Mouse (Mus musculus) lung, embryonic 14.5 days (tissue): Measurements from ENCODE around the gene Med13l. TPM values are rescaled to one million over a fixed set of nuclear protein-coding genes. Genes with fewer than 3 reads are reported as not detected.

ENCODE experiments used
- ATAC-seq: fragments of 200-750 bp; cut with Nextera tagmentation; 2 replicates; pipeline ENCODE4 v1.8.0; 2017; ENCODE audit warnings: mild to moderate bottlenecking, moderate TSS enrichment, moderate library complexity; ENCODE audit not compliant: insufficient read depth
- DNase-seq: peaks from one replicate; pipeline ENCODE4 v3.0.0-alpha.2; 2015
- H3K27ac ChIP-seq: fragments of 300-500 bp; sonication (generic); 2 replicates; pipeline ENCODE4 v1.5.1; 2014; ENCODE audit warnings: low read depth, mild to moderate bottlenecking, moderate library complexity
- H3K27me3 ChIP-seq: fragments of 300-500 bp; sonication (generic); 2 replicates; pipeline ENCODE4 v1.6.1; 2014; ENCODE audit warnings: low read length, control low read depth; ENCODE audit not compliant: insufficient read depth
- H3K36me3 ChIP-seq: fragments of 300-500 bp; sonication (generic); 2 replicates; pipeline ENCODE4 v1.6.1; 2014; ENCODE audit warnings: control low read depth; ENCODE audit not compliant: insufficient read depth
- H3K4me1 ChIP-seq: fragments of 300-500 bp; sonication (generic); 2 replicates; pipeline ENCODE4 v1.6.1; 2014; ENCODE audit warnings: antibody characterized with exemption, control low read depth; ENCODE audit not compliant: insufficient read depth
- H3K4me2 ChIP-seq: fragments of 300-500 bp; sonication (generic); 2 replicates; pipeline ENCODE4 v1.6.1; 2014; ENCODE audit warnings: mild to moderate bottlenecking
- H3K4me3 ChIP-seq: fragments of 300-500 bp; sonication (generic); 2 replicates; pipeline ENCODE4 v1.5.1; 2014; ENCODE audit warnings: low read depth, low read length
- H3K9ac ChIP-seq: fragments of 300-500 bp; sonication (generic); 2 replicates; pipeline ENCODE4 v1.6.1; 2014
- H3K9me3 ChIP-seq: fragments of 300-500 bp; sonication (generic); 2 replicates; pipeline ENCODE4 v1.6.1; 2016; ENCODE audit warnings: low read depth, low read length, control low read depth
- CTCF ChIP-seq: IDR thresholded peaks from 2 replicates; pipeline ENCODE4 v1.5.1; 2016; ENCODE audit warnings: antibody characterized with exemption, low read depth
- WGBS: fragments of 180-500 bp; shearing (Covaris S2); extraction: QIAGEN DNeasy Blood & Tissue Kit; methylation state at CpG from one replicate; pipeline ENCODE4 v1.1.7; 2014; 5-methylcytosine and 5-hydroxymethylcytosine counted together
- polyA plus RNA-seq: library from polyadenylated mRNA; unstranded; fragments of >200 nt; fragmentation: Nextera tagmentation; extraction: Ambion mirVana; gene quantifications from 2 replicates; pipeline ENCODE4 v1.2.1, GENCODE M21; 2014

The Med13l gene
- polyA plus RNA-seq, 1 experiment from 2014 or later = 14.1 TPM

DNA sequence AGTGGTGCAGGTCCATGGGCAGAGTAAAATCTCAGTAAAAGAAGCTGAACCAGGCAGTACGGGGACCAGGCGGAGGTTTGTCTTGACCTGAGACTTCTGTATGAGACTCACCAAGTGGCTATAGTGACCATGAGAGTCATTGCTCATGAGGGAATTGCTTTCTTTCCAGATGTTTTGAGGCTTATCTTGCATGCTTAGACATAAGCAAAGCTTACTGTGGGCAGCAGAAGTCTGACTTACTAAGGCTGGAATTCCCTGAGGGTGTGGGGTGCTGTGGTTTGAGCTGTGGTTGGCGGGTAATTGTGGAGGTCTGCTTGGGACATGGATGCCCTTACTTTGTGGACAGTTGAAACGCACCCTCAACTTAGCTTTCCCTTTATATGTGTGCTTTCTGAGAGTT is 67.7 kb downstream of the Med13l start:
- Histone ChIP-seq H3K4me1 (peaks cover 20% of the 10 kb centered on the region), H3K9me3 (no peaks in the 10 kb centered on the region), H3K4me2 (no peak overlapping the region), H3K27me3 (no peaks in the 10 kb centered on the region), H3K9ac (no peak overlapping the region), H3K4me3 (no peak overlapping the region), H3K36me3 (no peaks in the 10 kb centered on the region), H3K27ac (no peak overlapping the region)
- TF ChIP-seq CTCF = no peak
- 87% methylated on average over 4 of the region's 4 CpGs for WGBS
- ATAC-seq (no peak), DNase-seq (no peak)

- H3K4me2 ChIP-seq = no peak overlapping the region
- H3K36me3 ChIP-seq = no peaks in the 10 kb centered on the region
- WGBS = 38% methylated on average over 8 of the region's 8 CpGs
- ATAC-seq = no peak
- DNase-seq = no peak
- TF ChIP-seq CTCF = no peak
- no peak overlapping the region for H3K9ac ChIP-seq
- H3K27ac ChIP-seq = no peak overlapping the region
- no peaks in the 10 kb centered on the region for H3K9me3 ChIP-seq
- no peak overlapping the region for H3K4me3 ChIP-seq
- peaks cover 26% of the 10 kb centered on the region for H3K4me1 ChIP-seq
- no peaks in the 10 kb centered on the region for H3K27me3 ChIP-seq
Measured at GRCm38 (mm10) chr5:118632346-118632745, 71.9 kb downstream of the Med13l start.

GRCm38 (mm10) chr5:118633106-118633505 is 72.6 kb downstream of the Med13l start:
- no peak overlapping the region for H3K4me3 ChIP-seq
- no peaks in the 10 kb centered on the region for H3K36me3 ChIP-seq
- H3K4me2 ChIP-seq = no peak overlapping the region
- H3K27ac ChIP-seq = no peak overlapping the region
- H3K27me3 ChIP-seq = no peaks in the 10 kb centered on the region
- DNase-seq (no peak), ATAC-seq (no peak; the same call in 1 of the 2 replicates)
- 51% methylated on average over 8 of the region's 8 CpGs for WGBS
- TF ChIP-seq CTCF = no peak
- peaks cover 19% of the 10 kb centered on the region for H3K4me1 ChIP-seq
- no peak overlapping the region for H3K9ac ChIP-seq
- no peaks in the 10 kb centered on the region for H3K9me3 ChIP-seq

DNA sequence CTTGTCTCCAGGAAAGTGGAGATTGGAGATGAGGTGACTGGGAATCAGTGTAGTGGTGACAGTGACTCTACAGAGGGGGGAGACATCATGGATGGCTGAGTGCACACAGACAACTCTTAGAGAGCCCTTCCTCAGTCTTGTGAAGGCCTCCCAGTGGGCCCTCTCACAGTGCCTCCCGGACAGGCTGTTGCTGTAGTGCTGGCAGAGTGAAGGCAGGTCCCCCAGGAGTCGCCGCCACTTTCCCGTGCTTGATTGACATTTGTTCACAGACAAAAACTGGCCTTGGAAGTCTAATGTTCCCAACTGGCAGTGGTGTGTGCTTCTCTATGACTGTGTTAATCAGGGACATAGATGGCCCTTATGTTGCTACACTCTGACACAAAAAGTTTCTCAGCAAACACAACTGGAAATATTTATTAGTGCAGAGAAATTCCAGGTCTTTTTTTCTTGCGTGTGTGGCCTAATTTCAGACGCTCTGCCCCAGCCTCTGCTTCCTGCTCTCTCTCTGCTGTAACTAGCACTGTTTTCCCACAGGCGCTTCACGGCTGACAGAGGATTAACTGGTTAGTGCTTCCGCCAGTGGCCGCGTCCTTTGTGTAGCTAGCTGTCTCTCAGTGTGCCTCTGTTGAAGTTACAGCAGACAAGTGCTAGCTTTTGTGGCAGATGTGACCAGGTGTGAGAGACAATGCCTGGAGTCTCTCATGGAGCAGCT is 75.2 kb downstream of the Med13l start:
- no peak overlapping the region for H3K9ac ChIP-seq
- DNase-seq = no peak

GRCm38 (mm10) chr5:118636399-118637369 is 76.2 kb downstream of the Med13l start:
- no peak overlapping the region for H3K9ac ChIP-seq
- H3K4me2 ChIP-seq = no peak overlapping the region
- ATAC-seq (no peak), DNase-seq (no peak)
- H3K9me3 ChIP-seq = no peaks in the 10 kb centered on the region
- 82% methylated on average over 16 of the region's 16 CpGs for WGBS
- H3K27me3 ChIP-seq = no peaks in the 10 kb centered on the region
- peaks cover 21% of the 10 kb centered on the region for H3K4me1 ChIP-seq
- no peak overlapping the region for H3K4me3 ChIP-seq
- TF ChIP-seq CTCF = no peak
- no peak overlapping the region for H3K27ac ChIP-seq
- H3K36me3 ChIP-seq = no peaks in the 10 kb centered on the region

More for the DNA sequence above, 75.2 kb downstream of the Med13l start:
- ATAC-seq = no peak
- TF ChIP-seq CTCF = no peak
- Histone ChIP-seq H3K27ac (no peak overlapping the region; the same call in 1 of the 2 replicates), H3K27me3 (no peaks in the 10 kb centered on the region), H3K4me2 (no peak overlapping the region), H3K4me3 (no peak overlapping the region), H3K9me3 (no peaks in the 10 kb centered on the region), H3K4me1 (peaks cover 22% of the 10 kb centered on the region), H3K36me3 (no peaks in the 10 kb centered on the region)
- 34% methylated on average over 11 of the region's 11 CpGs for WGBS

DNA sequence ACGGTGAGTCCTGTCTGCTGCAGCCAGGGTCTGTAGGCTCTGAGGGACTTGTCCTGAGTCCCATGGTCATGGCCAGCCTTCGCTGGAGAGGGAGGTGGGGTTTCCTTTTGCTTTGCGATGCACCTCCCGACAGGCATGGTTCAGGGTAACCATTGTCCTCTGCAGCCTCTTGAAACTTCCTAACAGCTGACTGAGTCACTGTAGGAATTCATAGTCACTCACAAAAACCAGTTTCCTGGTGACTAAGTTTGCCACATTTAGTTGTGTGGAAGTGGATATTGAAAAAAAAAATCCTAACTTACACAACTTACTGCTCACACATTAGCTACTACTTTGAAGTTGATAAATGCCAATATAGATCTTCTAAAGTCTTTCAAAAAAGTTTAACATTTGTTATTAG is 77.5 kb downstream of the Med13l start:
- Histone ChIP-seq H3K27me3 (no peaks in the 10 kb centered on the region), H3K27ac (no peak overlapping the region), H3K9ac (no peak overlapping the region), H3K4me1 (peaks cover 10% of the 10 kb centered on the region), H3K4me2 (no peak overlapping the region), H3K9me3 (no peaks in the 10 kb centered on the region), H3K4me3 (no peak overlapping the region), H3K36me3 (no peaks in the 10 kb centered on the region)
- 66% methylated on average over 4 of the region's 4 CpGs for WGBS
- TF ChIP-seq CTCF = no peak
- DNase-seq = no peak
- no peak for ATAC-seq

- DNase-seq (no peak), ATAC-seq (no peak)
- Histone ChIP-seq H3K9ac (no peak overlapping the region), H3K4me3 (no peak overlapping the region), H3K36me3 (no peaks in the 10 kb centered on the region), H3K4me1 (peaks cover 6% of the 10 kb centered on the region), H3K27ac (no peak overlapping the region), H3K9me3 (no peaks in the 10 kb centered on the region), H3K4me2 (no peak overlapping the region), H3K27me3 (no peaks in the 10 kb centered on the region)
- 53% methylated on average over 9 of the region's 9 CpGs for WGBS
- TF ChIP-seq CTCF = no peak
Measured at GRCm38 (mm10) chr5:118638534-118639109, 78.1 kb downstream of the Med13l start.
